Mouse (Mus musculus) erythroid progenitor cell, adult 5-6 weeks (primary cell): ENCODE measurements around the gene Ggt6. TPM values are rescaled to one million over a fixed set of nuclear protein-coding genes. Genes with fewer than 3 reads are reported as not detected.
A peak's percentile ranks its signal among the peaks of the same experiment; 100 is the strongest.
"Not testable (repeated sequence)": the region's sequence is repeated elsewhere in the genome, so short reads cannot be mapped to it uniquely, and the experiment has no call there.

ENCODE experiments used
- ATAC-seq: replicated peaks from 2 replicates; pipeline ENCODE4 v1.8.0; 2016; ENCODE audit warnings: moderate number of reproducible peaks, mild to moderate bottlenecking, moderate TSS enrichment, inconsistent platforms; ENCODE audit not compliant: poor library complexity, low FRiP score, severe bottlenecking
- total RNA-seq, 2 experiments: library from RNA; stranded (forward) in 1 of 2; stranded (reverse) in 1 of 2; fragments of 150-400 nt in 1 of 2; fragments of 186-747, 209-891 nt in 1 of 2; gene quantifications; 2 replicates each; pipeline versions ENCODE4 v1.2.3 to v1.2.4; 2015 to 2017; ENCODE audit warnings: low replicate concordance in 2 of 2

Gene Ggt6
- total RNA-seq, 2 experiments from 2014 or later, result not detected

- ATAC-seq, result not testable (repeated sequence)
These were observed 4.8 kb upstream of the Ggt6 start for GRCm38 (mm10) chr11:72430311-72431068.

DNA sequence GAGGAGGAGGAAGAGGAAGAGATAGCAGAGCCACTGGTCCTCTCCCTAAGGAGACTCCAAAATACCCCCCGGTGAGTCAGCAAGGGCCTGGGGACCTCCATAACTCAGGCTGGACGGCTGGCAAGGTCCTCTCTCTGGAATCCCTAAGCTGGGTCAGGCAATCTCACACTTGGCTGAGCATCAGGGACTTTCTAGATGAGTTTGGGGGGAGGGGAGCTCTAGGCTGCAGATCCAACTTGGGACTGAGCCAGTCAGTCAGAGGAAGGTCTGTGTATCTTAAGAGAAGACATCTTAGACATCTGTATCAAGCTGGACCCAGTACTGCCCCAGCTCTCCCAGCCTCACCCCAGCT, 344 bp downstream of the Ggt6 start:
- ATAC-seq, result no peak

GRCm38 (mm10) chr11:72436271-72436670, 945 bp downstream of the Ggt6 start:
- ATAC-seq, result no peak

GRCm38 (mm10) chr11:72436756-72437650, 1.7 kb downstream of the Ggt6 start:
- ATAC-seq, result no peak

DNA sequence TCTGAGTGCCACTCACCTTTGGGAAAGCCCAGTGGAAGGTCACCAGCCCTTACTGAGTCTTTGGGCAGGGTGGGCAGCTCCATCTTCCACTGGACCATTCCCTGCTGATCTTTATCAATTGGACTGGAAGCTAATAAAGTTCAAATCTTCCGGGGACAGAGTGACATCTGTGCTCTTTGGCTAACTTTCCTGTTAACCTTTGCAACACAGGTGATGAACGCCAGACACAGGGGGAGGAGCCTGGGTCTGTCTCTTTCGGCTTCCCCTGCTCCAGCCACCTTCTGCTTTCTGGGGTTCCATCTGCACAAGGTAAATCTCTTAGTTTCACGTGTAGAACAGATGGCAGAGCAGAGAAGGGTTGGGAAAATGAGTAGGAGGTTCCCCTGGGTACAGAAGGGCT, 3.1 kb downstream of the Ggt6 start:
- ATAC-seq, result no peak

DNA sequence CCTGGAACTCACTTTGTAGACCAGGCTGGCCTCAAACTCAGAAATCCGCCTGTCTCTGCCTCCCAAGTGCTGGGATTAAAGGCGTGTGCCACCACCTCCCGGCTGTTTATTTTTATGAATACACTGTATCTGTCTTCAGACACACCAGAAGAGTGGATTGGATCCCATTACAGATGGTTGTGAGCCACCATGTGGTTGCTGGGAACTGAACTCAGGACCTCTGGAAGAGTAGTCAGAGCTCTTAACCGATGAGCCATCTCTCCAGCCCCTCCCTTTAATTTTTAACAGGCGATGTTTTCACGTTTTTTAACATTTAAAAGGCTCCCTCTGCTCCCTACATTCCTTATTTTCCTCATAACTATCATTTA, 5.3 kb downstream of the Ggt6 start:
- ATAC-seq, result not testable (repeated sequence)

DNA sequence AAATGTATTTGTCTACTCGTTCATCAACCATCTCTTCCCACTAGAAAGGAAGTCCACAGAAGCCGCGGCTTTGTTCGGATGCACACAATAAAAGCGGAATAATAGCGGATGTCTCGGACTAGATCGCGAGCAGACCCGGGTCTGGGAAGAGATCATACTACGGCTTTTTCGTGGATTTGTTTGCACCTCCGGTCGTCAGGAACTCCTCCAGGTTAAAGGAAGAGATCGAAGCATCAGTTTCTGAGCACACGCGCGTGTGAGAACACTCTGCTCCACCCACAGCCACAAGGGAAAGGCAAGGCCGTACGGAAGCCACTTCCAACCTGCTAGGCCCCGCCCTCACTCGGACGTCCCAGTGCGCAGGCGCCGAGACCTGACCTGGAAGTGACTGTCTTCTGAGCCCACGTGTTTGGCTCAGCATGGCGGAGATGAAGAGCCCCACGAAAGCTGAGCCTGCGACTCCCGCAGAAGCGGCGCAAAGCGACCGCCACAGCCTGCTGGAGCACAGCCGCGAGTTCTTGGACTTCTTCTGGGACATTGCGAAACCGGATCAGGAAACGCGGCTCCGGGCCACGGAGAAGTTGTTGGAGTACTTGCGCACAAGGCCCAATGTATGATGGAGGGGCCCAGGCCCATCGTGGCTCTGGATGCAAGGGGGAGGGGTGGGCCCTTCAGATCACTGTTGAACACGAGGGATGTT, 5.8 kb downstream of the Ggt6 start, which contains the start of gene Mybbp1a:
Gene Mybbp1a, plus strand, starts transcription at position 391 of the 700 bp plus-strand sequence.
- ATAC-seq, result peak; percentile 98

DNA sequence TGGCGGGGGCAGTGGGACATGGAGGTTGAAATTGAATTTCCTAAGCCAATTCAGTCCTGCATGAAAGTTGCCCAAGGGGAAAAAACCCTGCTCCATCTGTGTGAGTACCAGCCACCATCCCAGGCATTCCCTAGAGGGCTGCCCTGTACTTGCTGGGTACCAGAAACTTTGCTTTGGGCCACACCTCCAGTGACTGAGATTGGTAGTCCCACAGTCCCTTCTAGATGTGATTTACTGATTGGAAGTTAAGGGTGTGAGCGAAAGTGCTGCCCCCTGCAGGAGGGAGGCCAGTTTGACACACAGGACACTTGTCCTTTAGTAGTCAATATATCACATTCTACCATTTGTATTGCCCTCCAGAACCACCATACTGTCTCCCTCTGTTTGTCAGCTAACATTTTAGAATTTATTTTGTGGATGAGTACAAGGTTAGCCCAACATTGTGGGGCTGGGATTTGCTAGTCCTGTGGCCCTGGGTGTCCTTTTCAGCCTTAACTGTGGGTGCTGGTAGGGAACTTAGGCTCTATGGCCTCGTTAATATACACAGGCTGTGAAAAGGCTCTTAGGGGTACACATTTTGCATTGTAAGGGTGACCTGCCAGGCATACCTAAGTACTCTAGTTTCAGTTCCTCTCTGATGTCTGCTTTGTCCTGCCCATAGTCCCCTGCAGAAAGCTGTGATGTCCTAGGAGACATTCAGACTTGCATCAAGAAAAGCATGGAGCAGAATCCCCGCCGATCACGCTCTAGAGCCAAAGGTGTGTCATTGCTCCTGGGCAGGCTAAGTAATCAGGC, 11.2 kb downstream of the Ggt6 start:
- ATAC-seq, result no peak

DNA sequence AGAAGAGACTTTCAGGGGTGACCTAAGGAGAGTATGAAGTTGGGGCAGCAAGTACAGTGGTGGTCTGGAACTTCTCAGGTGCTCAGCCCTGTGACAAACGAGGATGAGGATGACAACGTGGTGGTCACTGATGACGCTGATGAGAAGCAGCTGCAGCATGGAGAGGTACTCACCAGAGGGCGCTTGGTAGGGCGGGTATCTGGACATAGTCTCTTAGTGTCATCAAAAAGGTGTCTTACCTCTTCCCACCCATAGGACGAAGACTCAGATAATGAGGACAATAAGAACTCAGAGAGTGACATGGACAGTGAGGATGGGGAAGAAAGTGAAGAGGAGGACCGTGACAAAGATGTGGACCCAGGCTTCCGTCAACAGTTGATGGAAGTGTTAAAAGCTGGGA, 12.1 kb downstream of the Ggt6 start:
- ATAC-seq, result no peak

GRCm38 (mm10) chr11:72452140-72452665, 16.9 kb downstream of the Ggt6 start:
- ATAC-seq, result no peak

DNA sequence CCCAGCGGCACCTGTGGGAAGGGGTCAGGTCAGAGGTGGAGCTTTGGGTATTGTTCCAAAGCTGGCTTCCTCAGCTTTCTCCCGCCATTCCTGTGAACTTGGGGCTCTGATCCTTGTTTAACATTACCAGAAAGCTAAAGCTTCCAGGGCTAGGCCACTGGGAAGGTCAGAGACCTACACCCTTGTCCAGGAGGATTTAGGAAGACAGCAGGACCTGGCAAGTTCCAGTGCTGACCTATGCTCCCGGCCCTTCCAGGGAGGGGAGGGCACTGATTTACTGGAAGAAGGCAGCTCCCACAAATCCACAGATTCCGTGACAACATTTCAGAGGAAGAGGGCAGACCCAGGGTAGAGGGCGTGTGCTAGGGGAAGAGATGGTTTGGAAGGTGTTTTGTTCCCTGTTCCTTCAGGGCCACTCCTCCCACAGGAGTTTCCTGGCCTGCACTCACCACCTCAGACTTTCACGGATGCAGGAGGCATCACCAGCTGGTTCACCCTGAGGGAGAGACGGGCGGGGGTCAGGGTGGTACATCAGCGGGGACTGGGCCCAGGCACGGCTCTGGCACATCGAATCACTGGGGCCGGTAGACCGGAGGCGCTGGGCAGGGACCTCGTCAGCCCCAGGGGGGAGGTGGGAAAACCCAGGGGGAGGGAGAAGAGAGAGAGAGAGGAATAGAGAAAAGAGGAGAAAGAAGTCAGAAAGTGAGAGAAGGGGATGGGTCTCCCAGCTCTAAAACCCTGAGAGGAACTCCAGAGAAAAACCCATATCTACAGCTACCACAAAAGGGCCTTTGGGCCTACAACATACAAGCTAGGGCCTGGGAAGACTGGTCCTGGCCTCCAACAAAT, 18.0 kb downstream of the Ggt6 start:
- no peak for ATAC-seq

DNA sequence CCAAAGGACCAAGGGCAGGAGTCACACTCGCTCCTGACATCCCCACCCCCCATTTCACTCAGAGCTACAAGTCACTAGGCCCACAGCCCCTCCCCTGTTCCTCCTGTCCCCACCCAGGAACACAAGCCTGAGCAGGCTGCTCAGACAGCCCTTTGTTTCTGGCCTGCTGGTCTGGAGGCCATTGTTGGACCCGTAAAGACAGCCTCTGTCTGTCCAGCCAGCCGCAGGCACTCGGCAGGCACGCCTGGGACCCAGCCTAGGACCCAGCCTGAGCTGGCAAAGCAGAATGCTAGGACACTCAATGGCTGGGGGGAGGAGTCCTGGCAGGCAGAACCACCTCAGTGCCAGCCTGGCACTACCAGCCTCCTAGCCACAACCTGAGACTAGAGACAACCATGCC, 20.4 kb downstream of the Ggt6 start:
- ATAC-seq, result no peak

GRCm38 (mm10) chr11:72457995-72458496, 22.7 kb downstream of the Ggt6 start:
- no peak for ATAC-seq

DNA sequence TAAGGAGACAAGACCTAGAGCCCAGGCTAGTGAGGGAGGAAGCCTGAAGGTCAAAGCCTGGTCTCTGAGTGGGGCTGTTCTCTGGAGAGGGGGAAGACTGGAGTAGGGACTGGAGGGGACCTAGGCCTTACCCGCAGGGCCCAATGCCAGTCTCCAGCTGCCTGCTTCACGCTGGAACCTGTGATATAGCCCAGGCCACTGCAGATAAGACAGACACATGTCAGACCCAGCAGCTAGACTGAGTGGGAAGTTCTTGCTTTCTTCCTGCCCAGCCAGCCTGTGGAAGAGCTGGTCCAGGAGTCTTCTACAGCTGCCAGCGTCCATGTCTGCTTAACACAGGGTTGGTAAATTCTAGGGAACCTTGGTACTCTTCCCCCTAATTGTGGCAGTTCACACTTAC, 23.2 kb downstream of the Ggt6 start:
- no peak for ATAC-seq

- no peak for ATAC-seq
These were observed 26.2 kb downstream of the Ggt6 start for GRCm38 (mm10) chr11:72461500-72461981.

- ATAC-seq, result no peak
These were observed 29.5 kb downstream of the Ggt6 start for GRCm38 (mm10) chr11:72464821-72465220.

DNA sequence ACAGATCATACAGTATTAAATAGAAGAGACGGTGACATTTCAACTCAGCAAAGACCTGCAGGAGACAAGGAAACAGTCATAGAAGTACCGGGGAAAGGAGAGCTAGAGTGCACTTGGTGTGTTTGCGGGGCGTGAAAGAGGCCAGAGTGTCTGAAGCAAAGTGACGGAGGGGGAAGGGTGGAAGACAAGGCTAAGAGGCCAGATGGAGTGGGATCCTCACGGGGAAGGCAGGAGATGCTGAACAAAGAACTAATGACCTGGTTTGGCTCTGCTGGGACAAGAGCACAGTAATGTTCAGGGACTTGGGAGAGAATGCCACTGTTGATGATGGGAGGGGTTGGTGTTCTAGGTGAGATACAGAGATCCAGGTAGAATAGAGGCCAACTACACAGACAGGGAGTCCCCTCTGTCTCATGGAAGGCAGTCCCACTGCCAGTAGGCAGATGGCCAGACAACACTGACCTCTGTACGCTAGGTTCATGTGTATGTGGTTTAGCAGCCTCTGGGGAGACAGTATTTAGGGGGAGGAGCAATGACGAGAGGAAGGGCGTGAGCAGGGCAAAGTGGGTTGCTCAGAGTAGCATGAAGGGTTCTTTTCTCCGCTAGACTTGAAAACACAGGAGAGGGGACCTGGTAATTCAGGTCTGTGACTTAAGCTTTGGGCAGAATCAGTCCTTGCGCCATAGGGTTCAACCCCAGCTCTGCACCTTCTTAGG, 30.8 kb downstream of the Ggt6 start:
- no peak for ATAC-seq
